In the genomic region with DNA sequence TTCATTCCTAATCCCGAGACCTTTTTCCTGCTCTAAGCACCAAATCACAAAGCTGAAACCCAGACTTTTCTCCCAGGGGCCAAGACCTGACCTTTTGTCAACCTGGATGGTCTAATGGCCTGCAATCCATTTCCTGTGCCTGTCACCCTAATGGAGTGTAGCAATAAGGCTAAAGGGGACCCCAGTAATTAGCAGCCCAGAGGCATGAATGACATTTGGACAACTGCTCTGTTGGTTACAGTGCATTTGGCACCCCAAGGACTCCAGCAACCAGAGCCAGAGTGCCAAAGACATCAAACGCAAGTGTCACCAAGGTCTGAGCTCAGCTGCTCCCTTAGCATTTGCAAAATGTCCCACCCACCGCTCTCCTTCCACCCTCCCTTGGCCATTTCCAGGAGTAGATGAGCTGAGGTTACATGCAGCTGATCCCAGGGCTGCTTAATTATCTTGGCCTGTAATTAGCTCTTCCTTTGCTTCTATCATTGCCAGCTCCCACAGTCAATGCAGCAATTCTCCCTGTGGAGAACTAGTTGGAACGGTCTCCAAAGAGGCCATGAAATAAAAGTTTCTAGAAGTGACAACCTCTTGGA, we compare ENCODE assay signal across 21 mouse cellular contexts. TPM values are rescaled to one million over a fixed set of nuclear protein-coding genes. Genes with fewer than 3 reads are reported as not detected.
DNase-seq lines count a peak whose midpoint lies in the region; ATAC-seq lines count a peak whose summit lies in the region.
"Had no signal": no experiment of that assay in that cellular context is flagged by ENCODE, and none has a peak within 500 bp of the region (broad histone marks: within the 10 kb centered on the region; RNA-seq: fewer than 3 reads in every experiment).

No protein-coding gene starts in this region.

- H3K4me1 ChIP-seq in hindbrain, embryonic 12.5 days: no peaks in the 10 kb centered on the region
- no peaks in the 10 kb centered on the region for H3K4me1 ChIP-seq in hindbrain, embryonic 13.5 days (replicated peaks)
- no peaks in the 10 kb centered on the region for H3K4me1 ChIP-seq in neural tube, embryonic 13.5 days (replicated peaks)
- H3K4me1 ChIP-seq in neural tube, embryonic 15.5 days: no peaks in the 10 kb centered on the region
- H3K4me1 ChIP-seq: embryonic facial prominence, embryonic 12.5 days; heart, embryonic 13.5 days; kidney, embryonic 15.5 days; liver, embryonic 15.5 days; midbrain, embryonic 12.5 days; stomach, embryonic 15.5 days had no signal

- no peaks in the 10 kb centered on the region for H3K36me3 ChIP-seq in hindbrain, embryonic 12.5 days
- no peaks in the 10 kb centered on the region for H3K36me3 ChIP-seq in hindbrain, embryonic 13.5 days
- H3K36me3 ChIP-seq in neural tube, embryonic 13.5 days: no peaks in the 10 kb centered on the region
- no peaks in the 10 kb centered on the region for H3K36me3 ChIP-seq in neural tube, embryonic 15.5 days
- H3K36me3 ChIP-seq: embryonic facial prominence, embryonic 12.5 days; heart, embryonic 13.5 days; kidney, embryonic 15.5 days; liver, embryonic 15.5 days; midbrain, embryonic 12.5 days; stomach, embryonic 15.5 days had no signal

- peak; percentile 54; the same call in 1 of the 2 replicates for ATAC-seq in hindbrain, embryonic 12.5 days (ENCODE audit: low FRiP score)
- ATAC-seq in hindbrain, embryonic 13.5 days (ENCODE audit: low FRiP score): no peak
- ATAC-seq in neural tube, embryonic 13.5 days (ENCODE audit: low read depth): peak; percentile 32; the same call in 1 of the 2 replicates
- ATAC-seq in neural tube, embryonic 15.5 days (ENCODE audit: low FRiP score): no peak
- ATAC-seq in monocyte, adult 5-6 weeks (replicated peaks; ENCODE audit: insufficient number of reproducible peaks, low FRiP score, low TSS enrichment, poor library complexity, severe bottlenecking): no peak
- ATAC-seq: lung, postnatal 0 days had no signal

- H3K27ac ChIP-seq in hindbrain, embryonic 12.5 days: no peak overlapping the region
- no peak overlapping the region for H3K27ac ChIP-seq in hindbrain, embryonic 13.5 days
- no peak overlapping the region for H3K27ac ChIP-seq in neural tube, embryonic 13.5 days (replicated peaks)
- no peak overlapping the region for H3K27ac ChIP-seq in neural tube, embryonic 15.5 days (replicated peaks)
- H3K27ac ChIP-seq: embryonic facial prominence, embryonic 12.5 days; heart, embryonic 13.5 days; kidney, embryonic 15.5 days; liver, embryonic 15.5 days; midbrain, embryonic 12.5 days; stomach, embryonic 15.5 days had no signal

- H3K9me3 ChIP-seq in hindbrain, embryonic 12.5 days (replicated peaks): no peaks in the 10 kb centered on the region
- no peaks in the 10 kb centered on the region for H3K9me3 ChIP-seq in hindbrain, embryonic 13.5 days
- H3K9me3 ChIP-seq in neural tube, embryonic 13.5 days: no peaks in the 10 kb centered on the region
- H3K9me3 ChIP-seq in neural tube, embryonic 15.5 days (replicated peaks): no peaks in the 10 kb centered on the region
- H3K9me3 ChIP-seq: embryonic facial prominence, embryonic 12.5 days; heart, embryonic 13.5 days; kidney, embryonic 15.5 days; liver, embryonic 15.5 days; midbrain, embryonic 12.5 days; stomach, embryonic 15.5 days had no signal

- no peak overlapping the region for H3K9ac ChIP-seq in hindbrain, embryonic 12.5 days
- H3K9ac ChIP-seq in hindbrain, embryonic 13.5 days: no peak overlapping the region
- H3K9ac ChIP-seq in neural tube, embryonic 13.5 days: no peak overlapping the region
- no peak overlapping the region for H3K9ac ChIP-seq in neural tube, embryonic 15.5 days (replicated peaks)
- H3K9ac ChIP-seq: embryonic facial prominence, embryonic 12.5 days; heart, embryonic 13.5 days; kidney, embryonic 15.5 days; liver, embryonic 15.5 days; midbrain, embryonic 12.5 days; stomach, embryonic 15.5 days had no signal

- H3K27me3 ChIP-seq in hindbrain, embryonic 12.5 days: no peaks in the 10 kb centered on the region
- no peaks in the 10 kb centered on the region for H3K27me3 ChIP-seq in hindbrain, embryonic 13.5 days
- no peaks in the 10 kb centered on the region for H3K27me3 ChIP-seq in neural tube, embryonic 13.5 days
- no peaks in the 10 kb centered on the region for H3K27me3 ChIP-seq in neural tube, embryonic 15.5 days (replicated peaks)
- H3K27me3 ChIP-seq: embryonic facial prominence, embryonic 12.5 days; heart, embryonic 13.5 days; kidney, embryonic 15.5 days; liver, embryonic 15.5 days; midbrain, embryonic 12.5 days; stomach, embryonic 15.5 days had no signal

- DNase-seq in embryo, embryonic 10.5 days (ENCODE audit: low spot score): peak; percentile 15
- no peak for DNase-seq in embryo, embryonic 9.5 days (ENCODE audit: extremely low spot score)
- peak; percentile 12 for DNase-seq in mesoderm, embryonic 11.5 days (ENCODE audit: low read depth, low spot score)
- DNase-seq: cerebellum, postnatal 25 days; gastrocnemius, postnatal 10 days; heart, adult 18-20 months; thymus, adult 2 months had no signal

- WGBS in hindbrain, embryonic 12.5 days: 51% methylated on average over 4 of the region's 4 CpGs
- WGBS in hindbrain, embryonic 13.5 days: 43% methylated on average over 4 of the region's 4 CpGs
- WGBS in neural tube, embryonic 13.5 days: 19% methylated on average over 4 of the region's 4 CpGs
- 31% methylated on average over 4 of the region's 4 CpGs for WGBS in neural tube, embryonic 15.5 days

- H3K4me3 ChIP-seq in hindbrain, embryonic 12.5 days: no peak overlapping the region
- H3K4me3 ChIP-seq in hindbrain, embryonic 13.5 days: no peak overlapping the region
- H3K4me3 ChIP-seq in neural tube, embryonic 13.5 days: no peak overlapping the region
- no peak overlapping the region for H3K4me3 ChIP-seq in neural tube, embryonic 15.5 days (replicated peaks)
- H3K4me3 ChIP-seq: embryonic facial prominence, embryonic 12.5 days; heart, embryonic 13.5 days; kidney, embryonic 15.5 days; liver, embryonic 15.5 days; midbrain, embryonic 12.5 days; myocyte; stomach, embryonic 15.5 days had no signal

- no peak overlapping the region for H3K4me2 ChIP-seq in hindbrain, embryonic 12.5 days (replicated peaks)
- no peak overlapping the region for H3K4me2 ChIP-seq in hindbrain, embryonic 13.5 days
- no peak overlapping the region for H3K4me2 ChIP-seq in neural tube, embryonic 13.5 days
- no peak overlapping the region for H3K4me2 ChIP-seq in neural tube, embryonic 15.5 days
- H3K4me2 ChIP-seq: embryonic facial prominence, embryonic 12.5 days; heart, embryonic 13.5 days; kidney, embryonic 15.5 days; liver, embryonic 15.5 days; midbrain, embryonic 12.5 days; stomach, embryonic 15.5 days had no signal

RNA-seq across cellular contexts. Expression of gene Masp1, which starts 47.8 kb away (rescaled TPM):
- polyA plus RNA-seq in hindbrain, embryonic 12.5 days (2016; fragmentation: Nextera tagmentation; extraction: Ambion mirVana): 29.5 and 31.9 TPM in 2 replicates
- polyA plus RNA-seq in hindbrain, embryonic 13.5 days (2015; fragmentation: Nextera tagmentation; extraction: Ambion mirVana): 31.3 and 36.9 TPM in 2 replicates
- 30.0 and 34.4 TPM in 2 replicates for polyA plus RNA-seq in neural tube, embryonic 13.5 days (2015; fragmentation: Nextera tagmentation; extraction: Ambion mirVana)
- 23.0 and 25.6 TPM in 2 replicates for polyA plus RNA-seq in neural tube, embryonic 15.5 days (2015; fragmentation: Nextera tagmentation; extraction: Ambion mirVana)
- 0.29 TPM in 1 of 3 replicates, not detected in the others for total RNA-seq in monocyte, adult 5-6 weeks (2017)
- total RNA-seq: neutrophil, adult 5-6 weeks had no signal

RNA-seq across cellular contexts. Expression of gene Rtp4, which starts 48.4 kb away (rescaled TPM):
- polyA plus RNA-seq in hindbrain, embryonic 12.5 days (2016; fragmentation: Nextera tagmentation; extraction: Ambion mirVana): 3.6 and 5.1 TPM in 2 replicates
- polyA plus RNA-seq in hindbrain, embryonic 13.5 days (2015; fragmentation: Nextera tagmentation; extraction: Ambion mirVana): 3.2 and 3.8 TPM in 2 replicates
- polyA plus RNA-seq in neural tube, embryonic 13.5 days (2015; fragmentation: Nextera tagmentation; extraction: Ambion mirVana): 2.4 and 3.9 TPM in 2 replicates
- polyA plus RNA-seq in neural tube, embryonic 15.5 days (2015; fragmentation: Nextera tagmentation; extraction: Ambion mirVana): 5.2 and 10.5 TPM in 2 replicates
- 19.7 to 28.3 TPM (median 22.5 TPM) in 3 replicates for total RNA-seq in monocyte, adult 5-6 weeks (2017)

Comparison
In these comparisons a context has a peak if more than half of its experiments do, and no peak if none do; other contexts are left out.
1. ATAC-seq: peak in hindbrain, embryonic 12.5 days (single experiment) and neural tube, embryonic 13.5 days (single experiment); none in hindbrain, embryonic 13.5 days (single experiment), neural tube, embryonic 15.5 days (single experiment) and monocyte, adult 5-6 weeks (single experiment).